ENCODE assay signal across 10 mouse cellular contexts in the genomic region with DNA sequence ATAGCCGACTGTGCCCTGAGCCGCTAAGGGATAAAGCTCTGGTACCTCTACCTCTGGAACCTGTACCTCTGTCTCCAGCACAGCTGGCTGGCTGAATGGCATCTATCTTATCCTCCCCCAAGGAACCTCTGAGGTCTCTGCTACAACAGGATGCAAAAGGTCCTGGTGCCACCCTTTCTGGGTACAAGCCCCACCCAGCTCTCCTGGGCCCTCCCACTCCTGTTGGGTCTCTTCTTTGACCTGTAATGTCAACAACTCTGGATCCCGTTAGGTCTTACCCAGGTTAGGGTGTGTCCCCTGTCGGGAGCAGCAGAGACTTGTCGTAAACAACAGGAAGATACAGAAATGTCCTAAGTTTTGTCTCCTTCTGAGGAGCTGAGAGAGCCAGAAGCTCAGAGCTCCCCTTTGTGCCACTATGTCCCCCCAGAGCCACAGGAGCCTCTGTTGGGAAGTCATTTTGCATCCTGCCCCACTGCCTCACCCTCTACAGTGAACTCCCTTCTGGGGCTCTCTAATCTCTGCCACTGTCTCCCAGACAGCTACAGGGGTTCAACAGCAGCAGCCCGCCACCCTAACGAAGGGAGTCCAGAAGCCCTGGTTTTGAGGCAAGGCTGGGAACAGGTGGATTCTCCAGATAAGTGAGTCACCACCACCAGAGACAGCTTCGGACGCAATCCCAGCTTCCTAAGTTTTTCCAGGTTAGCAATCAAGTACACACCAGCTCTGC. TPM values are rescaled to one million over a fixed set of nuclear protein-coding genes. Genes with fewer than 3 reads are reported as not detected.
DNase-seq lines count a peak whose midpoint lies in the region; ATAC-seq and TF ChIP-seq lines count a peak whose summit lies in the region.
"Had no signal": no experiment of that assay in that cellular context is flagged by ENCODE, and none has a peak within 500 bp of the region (broad histone marks: within the 10 kb centered on the region; RNA-seq: fewer than 3 reads in every experiment).

No protein-coding gene starts in this region.

- H3K4me2 ChIP-seq in forebrain, postnatal 0 days (ENCODE audit: low read depth), result no peak overlapping the region
- H3K4me2 ChIP-seq in midbrain, embryonic 14.5 days (ENCODE audit: low read length), result no peak overlapping the region

- DNase-seq in left cerebral cortex, adult 2 months (ENCODE audit: extremely low spot score in 1 of 2, low spot score in 2 of 2), result no peak
- no peak for DNase-seq in left cerebral cortex, adult 8-10 months (ENCODE audit: low spot score in 2 of 2)
- DNase-seq in CD8-positive naive resting alpha-beta T cell, adult 2 months (ENCODE audit: low read depth in 2 of 2, low spot score in 2 of 2), result peak; percentile 44 to 64
- DNase-seq in forebrain, postnatal 0 days, result no peak
- no peak for DNase-seq in midbrain, embryonic 14.5 days
- no peak for DNase-seq in adrenal gland, postnatal 4 days (ENCODE audit: low spot score in 2 of 2)
- DNase-seq in layer of hippocampus, postnatal 14 days (ENCODE audit: low spot score in 2 of 2), result no peak
- no peak for DNase-seq in left cerebral cortex, adult 18-20 months (ENCODE audit: low spot score in 2 of 2)
- DNase-seq: kidney, adult 8-10 months; right cerebral cortex, adult 18-20 months had no signal

- H3K9me3 ChIP-seq in forebrain, postnatal 0 days (ENCODE audit: low read length), result no peaks in the 10 kb centered on the region
- no peaks in the 10 kb centered on the region for H3K9me3 ChIP-seq in midbrain, embryonic 14.5 days (ENCODE audit: control insufficient read depth, low read length)

- peak overlapping the region; percentile 10; the same call in 1 of the 2 replicates for H3K27ac ChIP-seq in left cerebral cortex, adult 2 months
- 0 out of 2 replicates have a peak overlapping the region, but pooled peaks have one; percentile 21 for H3K27ac ChIP-seq in forebrain, postnatal 0 days (ENCODE audit: low read depth, low read length)
- peak overlapping the region; percentile 49; the same call in 1 of the 2 replicates for H3K27ac ChIP-seq in midbrain, embryonic 14.5 days (replicated peaks; ENCODE audit: low read depth, low read length)

- H3K27me3 ChIP-seq in forebrain, postnatal 0 days (ENCODE audit: insufficient read depth, low read length), result no peaks in the 10 kb centered on the region
- no peaks in the 10 kb centered on the region for H3K27me3 ChIP-seq in midbrain, embryonic 14.5 days (ENCODE audit: control insufficient read depth, insufficient read depth, low read length)

- intact Hi-C loops in left cerebral cortex, adult 2 months (cut with DNase I), result loop anchor here (2.0 kb wide), 1 partner anchor 27 kb away; no protein-coding TSS in a partner anchor

- H3K4me1 ChIP-seq in forebrain, postnatal 0 days (ENCODE audit: insufficient read depth), result peaks cover 13% of the 10 kb centered on the region
- peaks cover 38% of the 10 kb centered on the region for H3K4me1 ChIP-seq in midbrain, embryonic 14.5 days (ENCODE audit: control insufficient read depth, insufficient read depth, low read length)

- no peak overlapping the region for H3K4me3 ChIP-seq in left cerebral cortex, adult 2 months
- no peak overlapping the region for H3K4me3 ChIP-seq in forebrain, postnatal 0 days (ENCODE audit: low read depth, low read length)
- H3K4me3 ChIP-seq in midbrain, embryonic 14.5 days (replicated peaks; ENCODE audit: low read depth, low read length), result no peak overlapping the region

- WGBS in forebrain, postnatal 0 days, result 83% methylated on average over 9 of the region's 9 CpGs
- 88% methylated on average over 9 of the region's 9 CpGs for WGBS in midbrain, embryonic 14.5 days

- no peak for TF ChIP-seq CTCF in left cerebral cortex, adult 2 months (IDR thresholded peaks at IDR 0.05)
- TF ChIP-seq CTCF in forebrain, postnatal 0 days (IDR thresholded peaks at IDR 0.05; ENCODE audit: low read depth), result no peak

- ATAC-seq in forebrain, postnatal 0 days, result no peak
- ATAC-seq in midbrain, embryonic 14.5 days (ENCODE audit: low FRiP score, low TSS enrichment), result no peak

- no peaks in the 10 kb centered on the region for H3K36me3 ChIP-seq in forebrain, postnatal 0 days (ENCODE audit: insufficient read depth)
- H3K36me3 ChIP-seq in midbrain, embryonic 14.5 days (ENCODE audit: control insufficient read depth, insufficient read depth, low read length), result peaks cover 5% of the 10 kb centered on the region; the same call in 1 of the 2 replicates

- no peak overlapping the region for H3K9ac ChIP-seq in forebrain, postnatal 0 days
- no peak overlapping the region; the same call in 1 of the 2 replicates for H3K9ac ChIP-seq in midbrain, embryonic 14.5 days (replicated peaks; ENCODE audit: low read length)

RNA-seq across cellular contexts. Expression of a gene that starts 47.1 kb away (rescaled TPM):
- total RNA-seq in left cerebral cortex, adult 2 months (2021), result 10 to 100 TPM; 74.6 to 90.0 TPM
- 10 to 100 TPM; 54.7 to 62.8 (median 59.4) TPM for total RNA-seq in left cerebral cortex, adult 8-10 months (2022)
- 23.2 and 27.7 TPM in 2 replicates for total RNA-seq in forebrain, postnatal 0 days (2014; rRNA removed)
- 38.0 and 49.4 TPM in 2 replicates for polyA plus RNA-seq in forebrain, postnatal 0 days (2015; fragmentation: Nextera tagmentation; extraction: Ambion mirVana)
- polyA plus RNA-seq in midbrain, embryonic 14.5 days (2014; fragmentation: Nextera tagmentation; extraction: Ambion mirVana), result 50.0 and 56.0 TPM in 2 replicates
- 10 to 100 TPM; 79.0 to 79.5 TPM for total RNA-seq in adrenal gland, postnatal 4 days (2021)
- 100 to 1,000 TPM in 1 of 2 experiments, 10 to 100 TPM in 1; 97.1 to 102 TPM for total RNA-seq in layer of hippocampus, postnatal 14 days (2021)
- 10 to 100 TPM; 60.8 to 75.9 TPM for total RNA-seq in left cerebral cortex, adult 18-20 months (2021)

Comparison
In these comparisons a context has a peak if more than half of its experiments do, and no peak if none do; other contexts are left out.
1. DNase-seq: peak in CD8-positive naive resting alpha-beta T cell, adult 2 months (2 of 2); none in left cerebral cortex, adult 2 months (0 of 2), left cerebral cortex, adult 8-10 months (0 of 2), forebrain, postnatal 0 days (single experiment), midbrain, embryonic 14.5 days (single experiment), adrenal gland, postnatal 4 days (0 of 2), layer of hippocampus, postnatal 14 days (0 of 2) and left cerebral cortex, adult 18-20 months (0 of 2).
2. Peak in every context shown above with its lines, with median percentiles within 50 percentile points of each other: H3K27ac ChIP-seq.